Mouse (Mus musculus): ENCODE results near the gene Bcor.

Bcor gene

DNA sequence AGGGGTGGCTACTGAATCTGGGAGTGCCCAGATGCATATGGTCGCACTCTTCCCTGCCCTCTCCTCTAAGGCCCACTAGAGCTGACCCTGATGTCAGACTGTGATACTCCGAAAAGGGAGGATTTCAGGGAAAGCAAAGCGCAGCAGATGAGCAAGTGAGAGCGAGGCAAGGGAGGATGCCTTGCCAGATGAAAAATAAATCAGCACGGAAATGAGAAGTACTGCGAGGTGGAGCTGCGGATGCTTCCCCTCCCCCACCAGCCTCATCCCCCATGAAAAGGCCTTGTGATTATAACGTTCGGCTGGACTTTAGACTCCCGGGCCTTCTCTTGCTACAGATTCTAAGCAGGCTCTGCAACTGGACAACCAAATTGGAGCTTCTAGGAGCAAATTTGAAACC lies 76.5 kb downstream of the Bcor start:
- DNase-seq = no peak

DNA sequence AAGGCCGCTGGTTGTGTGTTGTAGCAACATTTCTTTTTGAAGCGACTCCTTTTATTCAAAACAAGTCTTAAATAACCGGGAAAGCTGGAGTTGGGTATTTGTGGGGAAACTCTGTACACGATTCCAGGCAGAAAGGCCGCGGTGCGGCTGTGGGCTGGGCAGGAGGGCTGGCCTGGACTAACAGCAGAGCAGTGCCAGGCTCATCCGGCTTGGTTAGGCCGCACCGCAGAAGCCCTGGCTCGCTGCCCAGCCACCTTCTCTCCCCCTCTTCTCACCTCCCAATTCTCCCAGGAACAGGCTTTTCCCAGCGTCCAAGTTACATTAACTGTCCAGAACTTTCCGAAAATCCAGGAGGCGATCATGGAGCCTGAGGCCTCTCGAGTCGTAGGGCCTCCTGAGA lies 77.4 kb downstream of the Bcor start:
- DNase-seq = no peak

DNA sequence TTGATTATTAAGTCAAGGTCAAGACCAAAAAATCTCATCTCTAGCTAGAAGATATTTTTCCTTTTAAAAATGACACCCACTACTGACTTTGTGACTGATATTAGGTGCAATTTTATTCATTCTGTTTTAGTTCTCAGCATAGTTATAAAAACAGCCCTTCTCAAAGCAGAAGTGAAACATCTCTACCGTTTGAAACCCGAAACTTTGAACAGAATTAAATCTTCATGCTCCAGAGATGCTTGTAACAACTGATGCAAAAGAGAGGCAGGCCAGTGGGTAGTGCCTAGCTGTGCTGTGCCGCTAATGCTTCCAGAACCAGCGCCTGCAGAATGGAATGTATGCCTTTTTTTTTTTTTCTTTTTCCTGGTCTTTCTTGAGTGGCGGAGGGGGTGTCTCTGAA lies 78.0 kb downstream of the Bcor start:
- DNase-seq = no peak

DNA sequence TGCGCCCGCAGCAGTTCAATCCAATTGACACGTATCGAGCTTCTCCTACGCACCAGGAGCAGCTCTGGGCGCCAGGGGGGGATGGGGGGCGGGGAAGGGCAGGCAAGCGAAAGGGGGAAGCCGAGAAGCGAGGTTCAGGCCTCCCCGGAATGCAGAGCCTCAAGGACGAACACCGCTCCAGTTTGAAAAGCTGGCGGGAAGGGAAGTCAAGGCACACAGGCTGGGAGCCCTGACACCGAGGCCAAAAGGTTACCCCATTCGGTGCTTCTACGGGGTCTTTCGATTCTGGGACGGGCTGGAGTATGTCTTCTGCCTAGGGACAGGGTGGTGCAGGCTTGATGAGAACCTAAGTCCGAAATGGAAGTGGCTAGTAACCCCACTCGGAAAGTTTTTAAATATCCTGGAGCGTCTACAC lies 78.4 kb downstream of the Bcor start:
- no peak for DNase-seq

DNA sequence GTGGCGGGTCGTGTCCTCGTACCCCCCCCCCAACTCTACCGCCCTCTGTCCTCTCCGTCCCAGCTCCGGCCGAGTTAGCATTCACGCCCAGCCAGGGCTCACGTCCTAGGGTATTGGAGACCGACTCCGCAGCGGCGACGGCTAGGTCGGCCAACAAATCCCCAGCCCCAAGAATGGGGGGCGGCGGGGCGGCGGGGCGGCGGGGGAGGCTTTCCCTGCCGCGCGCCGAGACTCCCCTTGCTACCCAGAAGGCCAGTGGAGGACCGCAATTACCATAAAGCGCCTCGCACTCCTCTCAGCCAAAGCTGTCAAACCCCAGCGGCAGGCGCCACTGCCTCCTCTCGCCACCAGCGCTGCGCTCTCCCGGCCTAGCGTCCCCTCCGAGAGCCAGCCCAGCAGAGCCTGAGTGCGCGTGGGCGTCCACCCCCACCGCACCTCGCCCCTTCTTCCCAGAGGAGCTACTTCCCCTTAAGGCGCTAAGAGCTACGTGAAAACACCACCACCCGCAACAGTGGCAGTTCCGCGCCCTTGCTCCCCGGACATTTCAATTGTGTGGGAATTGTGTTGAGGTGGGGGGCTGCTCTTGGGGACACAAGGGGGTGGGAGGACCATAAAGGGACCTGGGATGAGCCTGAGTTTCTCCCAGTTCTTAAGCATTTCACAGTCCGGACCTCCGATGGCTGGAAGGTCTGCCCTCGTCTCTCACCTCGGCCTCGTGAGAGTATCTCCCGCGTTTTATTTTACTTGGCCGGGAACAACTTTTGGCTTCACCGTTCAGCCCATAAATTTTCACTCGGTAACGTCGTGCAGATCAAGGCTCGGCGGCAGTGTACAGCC lies 79.0 kb downstream of the Bcor start:
- DNase-seq = peak; percentile 44

DNA sequence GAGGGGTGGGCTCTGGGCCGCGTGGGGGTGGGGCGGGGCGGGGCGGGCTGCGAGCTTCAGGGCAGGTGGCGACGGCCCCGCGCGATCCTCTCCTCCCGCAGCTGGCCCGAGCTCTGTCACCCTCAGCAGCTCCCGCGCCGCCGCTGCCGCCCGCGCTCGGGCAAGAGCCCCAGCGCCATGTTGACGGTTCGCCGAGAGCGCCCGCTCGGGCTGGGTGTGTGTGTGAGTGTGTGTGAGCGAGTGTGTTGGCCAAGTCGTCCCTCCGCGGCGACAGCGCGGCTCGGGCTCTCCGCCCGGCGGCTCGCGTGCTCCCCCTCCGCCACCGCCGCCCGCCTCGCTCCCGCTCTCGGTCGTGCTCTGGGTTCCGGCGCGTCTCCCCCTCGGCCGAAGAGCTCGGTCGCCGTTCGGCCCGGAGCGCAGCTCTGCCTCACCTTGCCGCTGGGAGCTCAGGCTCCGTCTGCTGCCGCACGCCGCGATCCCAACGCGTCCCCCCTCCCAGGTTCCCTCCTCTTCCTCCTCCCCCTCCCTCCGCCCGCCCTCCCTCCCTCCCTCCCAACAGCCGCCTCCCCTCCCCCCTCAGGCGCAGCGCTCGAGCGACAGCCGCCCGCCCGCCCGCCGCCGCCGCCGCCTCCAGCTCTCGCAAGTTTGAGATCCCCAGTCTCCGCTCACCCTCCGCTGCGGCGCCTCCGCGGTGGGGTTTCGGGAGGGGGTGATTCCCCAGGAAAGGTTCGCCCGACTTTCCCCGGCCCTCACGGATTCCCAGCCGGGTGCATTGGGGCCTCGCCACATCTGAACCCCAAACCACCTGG lies 79.9 kb downstream of the Bcor start:
- peak; percentile 58 for DNase-seq

DNA sequence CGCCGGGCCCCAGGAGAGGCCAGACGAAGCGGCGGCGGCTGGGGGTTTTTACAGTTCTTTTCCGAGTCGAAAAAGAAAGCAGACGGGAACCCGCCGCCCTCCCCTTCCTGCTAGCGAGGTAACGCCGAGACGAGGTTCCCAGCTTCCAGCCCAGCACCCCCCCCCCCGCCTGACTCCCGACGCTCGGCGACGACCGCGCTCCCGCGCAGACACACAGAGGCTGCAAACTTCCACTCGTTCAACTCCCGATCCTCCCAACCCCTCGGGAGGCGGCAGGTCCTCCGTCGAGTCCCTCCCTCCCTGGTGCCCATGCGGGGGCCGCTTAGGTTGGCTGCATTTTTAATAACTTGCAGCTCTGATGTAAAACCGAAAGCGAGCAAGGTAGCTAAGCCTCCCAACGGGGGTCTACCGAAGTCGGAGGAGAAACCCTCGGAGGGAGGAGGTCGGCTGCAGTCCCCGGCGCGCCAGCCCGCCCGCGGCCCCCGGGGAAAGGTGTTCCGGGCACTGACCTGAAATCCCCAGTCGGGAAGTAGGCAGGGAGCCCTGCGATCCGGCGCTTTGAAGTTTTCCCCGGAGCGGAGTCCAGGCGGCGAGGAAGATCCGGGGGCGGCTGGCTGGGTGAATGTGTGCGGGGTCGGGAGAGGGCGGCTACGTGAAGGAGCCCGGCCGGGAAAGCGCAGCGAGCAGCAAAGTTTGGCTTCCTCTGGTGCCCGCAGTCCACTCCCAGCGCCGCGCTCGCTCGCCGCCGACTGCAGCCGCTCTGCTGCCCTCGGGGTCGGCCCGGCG lies 80.7 kb downstream of the Bcor start:
- DNase-seq = peak; percentile 36

DNA sequence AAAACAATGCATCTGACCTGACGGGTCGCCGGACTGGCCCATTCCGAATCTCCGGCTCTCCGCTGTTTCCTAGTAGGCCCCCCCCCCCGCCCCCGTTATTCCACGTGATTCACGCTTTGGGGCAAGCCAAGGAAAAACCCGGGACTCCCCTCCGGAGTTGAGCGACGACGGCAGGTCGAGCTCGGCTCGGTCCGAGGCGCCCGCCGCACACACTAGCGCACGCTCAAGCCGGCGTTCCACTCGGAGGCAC lies 81.2 kb downstream of the Bcor start:
- no peak for DNase-seq

DNA sequence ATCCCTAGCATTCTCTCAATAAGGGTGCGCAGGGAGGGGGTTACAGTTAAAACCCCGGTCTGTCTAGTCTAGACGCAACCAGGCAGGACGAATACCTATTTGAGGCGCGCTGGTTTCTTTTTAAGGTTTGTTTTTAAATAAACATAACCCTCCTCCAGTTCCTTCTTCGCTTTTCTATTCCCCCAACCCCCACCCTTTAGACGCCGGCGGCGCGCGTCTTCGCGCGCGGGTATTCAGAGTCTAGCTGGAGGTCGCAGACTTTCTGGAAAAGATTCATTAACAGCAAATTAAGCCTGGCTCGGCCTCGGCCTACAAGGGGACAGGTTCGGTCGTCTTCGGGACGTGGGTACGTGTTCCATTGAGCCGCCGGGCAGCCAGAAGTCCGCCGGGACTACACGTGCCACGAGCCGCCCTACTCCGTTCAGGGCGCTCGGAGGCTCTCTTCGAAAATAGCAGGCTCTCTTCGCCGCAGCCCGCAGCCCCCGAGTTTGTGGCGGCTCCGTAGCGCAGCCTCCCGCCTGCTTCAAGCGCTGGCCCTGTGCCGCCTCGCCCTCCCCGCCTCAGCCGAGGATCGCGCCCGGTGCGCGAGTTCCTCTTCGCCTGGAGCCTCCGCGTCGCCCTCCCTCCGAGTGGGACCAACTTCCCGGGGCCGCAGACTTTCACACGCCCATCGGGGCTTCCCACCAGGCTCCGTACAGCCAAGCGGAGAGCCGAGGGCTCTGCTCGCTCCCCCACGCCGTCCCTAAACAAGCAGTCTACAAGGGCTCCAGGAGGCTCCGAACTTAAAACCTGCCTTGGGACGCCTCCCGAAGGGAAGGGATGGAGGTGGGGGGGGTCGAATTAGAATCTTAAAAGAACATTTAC lies 81.7 kb downstream of the Bcor start:
- peak; percentile 51 for DNase-seq

DNA sequence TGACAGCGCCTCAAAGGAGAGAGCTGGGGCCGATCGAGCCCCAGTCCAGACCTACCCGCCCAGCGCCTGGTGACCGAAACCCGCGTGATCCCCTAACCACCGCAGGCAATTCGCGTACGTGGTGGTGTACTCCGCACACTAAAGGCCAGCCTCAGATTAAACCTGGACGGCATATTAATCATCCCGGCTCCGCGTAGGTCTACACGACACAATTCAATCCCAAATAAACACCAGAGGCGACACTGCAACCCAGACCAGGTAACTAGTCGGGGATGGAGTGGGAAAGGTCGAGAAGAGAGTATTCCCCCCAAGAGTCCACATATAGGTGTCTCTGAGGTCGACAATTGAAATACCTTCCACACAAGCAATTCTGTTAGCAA lies 82.6 kb downstream of the Bcor start:
- no peak for DNase-seq

DNA sequence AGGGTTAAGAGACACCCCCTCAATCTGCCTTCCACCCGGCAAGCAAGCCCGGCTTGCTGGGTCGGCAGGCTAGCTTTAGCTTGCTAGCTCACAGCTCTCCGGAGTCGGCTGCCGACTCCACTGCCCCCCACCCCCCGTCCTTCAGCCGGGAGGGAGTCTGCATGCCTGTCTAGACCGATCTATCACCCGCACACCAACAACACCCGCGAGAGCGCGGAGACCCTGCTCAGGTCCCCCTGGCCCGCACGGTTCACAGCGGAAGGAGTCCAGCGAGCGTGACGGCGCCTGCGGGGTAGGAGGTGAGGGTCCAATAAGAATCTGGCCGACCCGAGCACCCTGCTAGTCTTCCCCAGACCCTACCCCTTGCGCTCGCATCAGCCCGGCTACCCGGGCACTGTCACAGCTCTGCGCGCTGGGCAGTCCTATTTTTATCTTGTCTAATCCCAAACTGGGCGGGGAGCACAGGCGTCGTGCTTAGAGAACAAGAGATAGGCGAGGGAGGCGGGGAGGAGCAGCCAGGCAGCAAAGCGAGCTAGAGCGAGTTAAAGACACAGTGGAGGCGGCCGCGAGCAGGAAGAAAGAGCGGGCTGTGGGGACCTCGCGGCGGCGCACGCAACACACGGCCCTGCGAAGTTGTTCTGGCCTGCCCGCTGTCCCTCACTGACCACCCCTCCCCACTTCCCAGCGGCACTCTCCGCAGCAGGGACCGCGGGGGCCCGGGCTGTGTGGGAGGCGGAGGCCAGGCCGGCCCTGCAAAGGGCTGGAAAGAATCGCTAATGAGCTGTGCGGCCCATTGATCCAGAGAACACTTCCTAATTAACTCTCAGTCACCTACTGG lies 83.2 kb downstream of the Bcor start:
- peak; percentile 60 for DNase-seq

DNA sequence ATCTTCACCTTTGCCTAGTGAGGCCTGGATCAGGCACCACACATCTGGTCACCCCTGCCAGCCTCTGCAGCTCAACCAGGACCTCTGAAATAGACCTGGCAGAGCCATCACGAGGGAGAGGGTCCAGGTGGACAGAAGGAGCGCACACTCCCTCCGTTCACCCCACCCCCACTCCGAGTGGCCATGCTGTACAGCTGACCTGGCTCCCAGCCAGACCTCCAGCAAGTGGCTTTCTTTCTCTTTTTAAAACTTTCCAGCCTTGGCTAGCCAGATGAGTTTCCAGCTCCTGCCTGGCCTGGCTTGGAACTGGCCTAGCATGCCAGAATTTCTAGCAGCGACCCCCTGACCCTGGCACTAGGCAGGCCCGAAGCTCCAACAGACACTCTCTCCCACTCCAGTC lies 87.4 kb downstream of the Bcor start:
- DNase-seq = peak; percentile 23

DNA sequence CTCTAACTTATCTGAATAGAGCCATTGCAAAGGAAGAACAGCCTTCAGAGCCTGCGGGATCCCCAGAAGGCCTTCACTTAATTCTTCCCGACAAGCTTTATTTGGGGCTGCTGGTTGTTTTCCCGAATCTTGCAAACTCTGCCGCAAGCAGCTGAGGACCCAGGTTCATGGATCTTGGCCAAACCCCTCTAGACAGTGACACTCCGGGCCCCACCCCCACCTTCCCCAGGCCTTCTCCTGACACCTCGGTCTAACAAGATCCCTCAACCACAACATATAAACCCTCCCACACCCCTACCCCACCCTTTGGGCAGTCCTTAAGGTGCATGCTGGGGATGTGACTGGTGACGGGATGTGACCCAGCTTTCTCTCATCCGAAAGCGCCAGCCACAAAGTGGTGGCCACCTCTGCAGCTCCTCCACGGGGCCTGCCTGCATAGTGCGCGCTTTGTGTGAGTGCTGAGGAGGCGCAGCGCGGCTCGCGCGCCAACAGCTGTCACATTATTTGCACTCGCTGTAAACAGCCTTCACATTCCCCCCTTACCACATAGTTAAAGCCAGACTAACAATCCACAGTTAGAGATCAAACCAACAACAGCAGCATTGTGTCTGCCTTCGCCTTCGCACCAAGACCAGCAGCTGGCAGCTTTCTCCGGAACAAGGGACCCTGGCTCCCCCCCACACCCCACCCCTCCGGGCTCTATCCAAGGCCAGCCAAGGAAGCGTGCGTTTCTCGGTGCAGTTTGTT lies 91.0 kb downstream of the Bcor start:
- no peak for DNase-seq

DNA sequence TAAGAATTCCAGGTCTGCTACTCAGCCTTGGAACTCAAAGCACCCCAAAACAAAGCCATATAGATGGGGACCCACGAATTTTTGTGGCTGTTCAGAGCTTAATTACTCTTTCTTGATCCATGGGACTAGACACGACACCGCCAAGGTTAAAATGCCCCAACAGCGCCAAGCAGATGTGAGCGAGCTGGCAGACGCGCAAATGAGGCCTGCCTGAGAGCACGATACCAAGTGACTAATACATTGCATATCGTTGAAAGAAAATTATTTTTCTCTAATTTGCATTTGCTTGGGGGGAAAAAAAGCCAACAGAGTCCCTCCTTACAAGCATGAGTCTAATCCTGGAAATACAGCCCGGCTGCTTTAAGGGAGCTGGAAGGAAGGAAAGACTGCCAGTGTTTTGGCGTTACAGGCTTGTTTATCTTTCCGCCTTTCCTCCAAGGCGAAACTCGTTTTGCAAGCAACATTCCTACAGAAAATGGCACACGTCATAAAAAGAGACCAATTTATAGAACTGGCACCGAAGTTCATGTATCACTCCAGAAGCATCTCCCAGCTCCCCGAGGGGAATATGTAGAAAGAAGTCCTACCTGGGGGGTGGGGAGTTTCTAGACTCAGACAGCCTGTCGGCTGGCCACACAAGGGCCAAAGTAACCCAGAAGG lies 92.2 kb downstream of the Bcor start:
- no peak for DNase-seq

DNA sequence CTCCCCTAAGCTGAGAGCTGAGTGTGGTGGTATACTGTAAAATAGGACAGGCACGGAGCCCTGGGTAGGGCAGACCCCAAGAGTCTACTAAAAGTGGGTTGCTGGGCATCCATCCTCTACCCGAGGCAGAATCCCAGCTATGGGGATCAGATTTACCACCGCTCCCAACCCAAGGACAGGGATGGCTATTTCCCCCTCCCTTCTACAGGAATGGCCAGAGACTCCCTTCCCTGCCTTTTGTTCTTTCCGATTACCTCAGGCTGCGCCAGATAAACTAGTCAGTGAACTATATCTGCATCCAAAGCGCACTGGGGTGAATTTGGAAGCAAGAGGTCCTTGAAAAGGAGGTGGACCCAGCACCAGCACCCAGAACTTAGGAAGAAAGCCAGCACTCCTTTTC lies 93.1 kb downstream of the Bcor start:
- no peak for DNase-seq

DNA sequence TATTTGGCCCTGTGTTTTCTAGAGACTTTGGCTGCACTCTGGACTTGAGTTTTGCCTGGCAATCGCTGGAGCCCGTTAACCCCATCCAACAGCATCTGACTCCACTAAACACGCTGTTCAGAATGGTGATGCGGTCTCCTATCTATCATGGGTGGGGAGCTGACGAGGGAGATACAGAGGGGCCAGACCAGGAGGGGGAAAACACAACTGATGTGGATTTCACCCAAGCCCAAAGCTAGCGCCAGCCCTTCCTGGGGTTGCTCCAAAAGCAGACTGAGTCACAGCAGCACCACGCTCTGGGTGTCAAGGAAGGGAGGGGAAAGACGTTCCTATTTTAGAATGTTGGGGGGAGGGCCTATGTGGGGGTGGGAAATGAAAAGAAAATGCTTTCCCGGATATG lies 94.4 kb downstream of the Bcor start:
- DNase-seq = no peak

DNA sequence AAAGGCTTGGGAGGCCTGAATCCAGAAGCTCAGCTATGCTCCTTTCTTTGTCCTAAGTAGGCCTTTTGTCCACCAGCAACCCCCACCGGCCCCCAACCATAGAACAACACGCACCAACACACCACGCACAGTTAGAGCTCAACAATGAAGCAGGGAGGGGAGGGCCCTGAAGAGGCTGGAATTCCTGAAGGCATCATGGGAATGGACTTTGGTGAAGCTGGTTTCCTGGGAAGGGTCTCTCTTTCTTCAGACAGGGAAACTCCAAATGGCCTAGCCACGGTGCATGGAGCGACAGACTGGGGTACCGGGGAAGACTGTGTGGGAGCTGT lies 97.3 kb downstream of the Bcor start:
- DNase-seq = no peak

DNA sequence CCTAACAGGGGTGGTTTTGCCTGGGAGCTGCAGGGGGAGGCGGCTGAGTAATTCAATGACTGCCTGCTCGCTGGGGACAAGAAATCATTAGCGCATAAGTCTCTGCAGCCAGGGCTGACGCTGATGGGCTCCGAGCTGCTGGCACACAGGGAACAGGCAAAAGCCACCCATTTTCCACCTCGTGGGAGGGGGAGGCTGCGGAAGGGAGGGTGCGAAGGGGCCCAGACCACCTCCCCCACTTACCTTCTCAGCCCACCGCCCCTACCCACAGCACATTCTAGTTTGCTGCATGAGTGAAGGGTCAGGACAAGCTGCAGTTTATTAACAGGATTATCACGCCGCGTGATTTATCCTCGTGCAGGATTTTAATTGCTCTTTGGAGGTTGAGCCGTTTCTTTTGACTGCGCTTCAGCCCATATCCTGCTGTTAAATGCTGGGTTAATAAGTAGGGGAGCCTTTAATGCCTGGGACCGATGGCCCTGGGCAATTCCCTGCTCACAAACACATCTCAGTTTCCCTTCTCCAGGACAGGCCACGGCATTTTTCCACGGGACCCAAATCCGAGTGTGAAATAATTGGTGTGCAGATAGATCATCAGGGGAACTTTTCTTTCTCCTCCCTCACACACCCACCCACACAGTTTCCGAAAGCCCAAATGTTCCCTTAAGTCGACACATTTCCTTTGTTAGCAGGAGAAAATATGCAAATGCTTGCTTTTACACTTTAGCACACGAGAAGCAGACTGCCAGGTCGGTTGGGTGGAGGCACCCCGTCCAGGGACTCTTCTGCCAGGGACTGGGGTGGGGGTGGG lies 97.8 kb downstream of the Bcor start:
- DNase-seq = no peak

DNA sequence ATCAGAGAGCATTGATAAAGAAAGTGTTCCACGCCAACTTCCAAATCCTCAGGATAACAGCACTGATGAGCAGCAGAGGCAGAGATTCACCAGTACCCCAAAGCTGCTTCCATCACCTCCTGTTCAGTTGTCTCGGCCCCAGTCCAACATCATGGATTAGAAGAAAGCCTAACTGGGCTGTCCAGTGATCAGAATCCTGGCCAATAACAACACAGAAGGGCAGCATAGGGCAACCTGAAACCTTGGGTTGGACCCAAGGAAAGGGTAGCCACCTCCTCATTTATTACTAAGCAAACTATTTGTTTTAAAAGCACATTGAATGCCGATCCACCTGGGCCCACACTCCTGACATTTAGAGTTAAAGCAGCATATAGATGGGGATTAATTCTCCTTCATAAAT lies 99.3 kb downstream of the Bcor start:
- DNase-seq = no peak

DNA sequence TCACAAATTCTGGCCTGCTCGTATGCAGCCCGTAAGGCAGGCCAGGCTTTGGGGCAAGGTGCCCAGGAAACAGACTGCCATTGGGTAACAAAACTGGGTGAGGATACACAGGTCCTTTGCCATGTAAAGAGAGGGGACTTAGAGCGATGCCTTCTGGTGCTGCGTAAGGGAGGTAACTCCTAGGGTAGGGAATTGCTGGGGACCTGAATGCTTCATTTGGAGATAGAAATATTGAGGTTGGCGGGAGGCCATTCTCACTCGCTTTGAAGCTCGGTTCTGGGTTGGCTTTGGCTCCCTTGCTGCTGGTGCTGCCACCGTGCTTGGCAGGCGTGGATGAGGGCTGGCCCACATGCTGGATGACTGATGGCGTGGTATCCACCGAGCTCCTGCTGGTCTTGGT lies 102.9 kb downstream of the Bcor start:
- DNase-seq = no peak

Data from right cerebral cortex, postnatal 14 days (tissue).